Mouse (Mus musculus) heart, postnatal 10 days (tissue): ENCODE results near the gene Lmntd1. TPM values are rescaled to one million over a fixed set of nuclear protein-coding genes. Genes with fewer than 3 reads are reported as not detected.
A peak's percentile ranks its signal among the peaks of the same experiment; 100 is the strongest.

Source experiments
- DNase-seq, 2 experiments: peaks; one replicate each; pipeline ENCODE4 v3.0.0; 2021
- intact Hi-C: fragments of 180-260 bp; cut with DNase I; formaldehyde crosslinking; loops from one replicate; pipeline ENCODE4 v1.15.1; 2025
- total RNA-seq, 2 experiments: library from RNA; stranded (reverse); gene quantifications; 2 replicates each; pipeline ENCODE4 v1.2.3; 2021

Lmntd1 gene
- total RNA-seq, 2 experiments from 2014 or later: 1.5 TPM

- no peak for DNase-seq
- intact Hi-C loops: no loop called here
Measured at GRCm38 (mm10) chr6:145397881-145398280, 216.2 kb downstream of the Lmntd1 start.

GRCm38 (mm10) chr6:145396534-145396933 is 217.6 kb downstream of the Lmntd1 start:
- intact Hi-C loops: no loop called here
- no peak for DNase-seq

GRCm38 (mm10) chr6:145390421-145390820 is 223.7 kb downstream of the Lmntd1 start:
- intact Hi-C loops: no loop called here
- no peak for DNase-seq

DNA sequence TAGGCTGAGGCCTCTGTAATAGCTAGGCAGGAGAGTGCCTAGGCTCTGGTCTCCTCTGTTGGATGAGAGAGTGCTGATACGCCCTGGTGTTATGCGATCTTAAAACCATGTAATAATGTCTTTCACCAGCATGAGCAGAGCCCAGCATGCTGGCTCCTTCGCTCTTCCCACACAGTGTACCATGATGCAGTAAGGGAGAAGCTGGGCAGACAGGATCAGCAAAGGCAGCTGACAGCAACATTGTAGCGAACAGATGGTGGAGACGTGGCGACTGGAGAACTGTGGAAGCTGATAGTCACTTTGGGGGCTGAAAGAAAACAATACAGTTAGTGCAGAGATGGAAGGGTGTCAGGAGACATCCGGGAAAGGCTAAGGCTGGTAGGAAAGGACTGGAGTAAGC is 224.2 kb downstream of the Lmntd1 start:
- peak; percentile 50 to 59 for DNase-seq
- intact Hi-C loops: no loop called here

DNA sequence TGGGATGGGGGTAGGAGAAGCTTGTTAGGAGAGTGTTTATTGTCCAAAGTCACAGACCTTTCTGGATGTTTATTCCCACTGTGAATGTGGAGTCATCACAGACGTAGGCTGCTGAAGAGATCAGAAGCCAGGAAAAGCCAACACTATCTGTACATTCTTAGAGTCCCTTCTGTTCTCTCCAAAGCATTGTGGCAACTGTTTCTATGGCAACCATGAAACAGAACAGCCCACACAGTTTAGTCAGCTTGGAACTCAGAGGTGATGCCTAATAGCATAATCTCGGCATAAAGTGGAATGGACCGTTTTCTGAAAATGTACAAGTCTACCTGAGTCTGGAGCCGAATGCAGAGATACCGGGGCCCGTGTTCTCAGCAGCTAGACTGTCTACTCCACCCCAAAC is 226.7 kb downstream of the Lmntd1 start:
- intact Hi-C loops: no loop called here
- no peak for DNase-seq

- peak; percentile 45 for DNase-seq
Measured at GRCm38 (mm10) chr6:145382586-145383380, 231.3 kb downstream of the Lmntd1 start.

DNA sequence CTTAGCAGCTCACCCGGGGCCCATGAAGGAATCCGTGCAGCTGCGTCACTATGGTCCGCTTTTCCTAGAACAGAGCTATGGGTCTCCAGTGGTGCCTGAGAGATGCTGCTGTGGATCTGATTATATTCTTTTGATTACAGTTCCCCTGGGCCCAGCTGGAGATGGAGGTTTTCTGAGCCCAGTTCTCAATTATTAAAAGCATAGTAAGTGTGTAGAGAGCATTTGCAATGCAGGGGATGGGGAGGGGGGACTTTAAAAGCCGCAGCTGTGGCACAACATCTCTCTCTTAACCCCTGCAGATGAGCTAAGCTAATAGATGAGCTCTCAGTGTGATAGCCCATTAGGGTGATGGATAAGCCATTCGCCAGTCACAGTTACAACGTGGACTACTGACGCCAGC is 233.2 kb downstream of the Lmntd1 start:
- no peak for DNase-seq
- intact Hi-C loops: no loop called here

More at GRCm38 (mm10) chr6:145382586-145383380, 231.3 kb downstream of the Lmntd1 start:
- intact Hi-C loops: no loop called here

- intact Hi-C loops: no loop called here
- no peak for DNase-seq
Measured at GRCm38 (mm10) chr6:145379175-145379574, 234.9 kb downstream of the Lmntd1 start.

GRCm38 (mm10) chr6:145378689-145379088 is 235.4 kb downstream of the Lmntd1 start:
- intact Hi-C loops: no loop called here
- DNase-seq: no peak

GRCm38 (mm10) chr6:145374372-145374771 is 239.7 kb downstream of the Lmntd1 start:
- intact Hi-C loops: no loop called here
- DNase-seq: no peak

DNA sequence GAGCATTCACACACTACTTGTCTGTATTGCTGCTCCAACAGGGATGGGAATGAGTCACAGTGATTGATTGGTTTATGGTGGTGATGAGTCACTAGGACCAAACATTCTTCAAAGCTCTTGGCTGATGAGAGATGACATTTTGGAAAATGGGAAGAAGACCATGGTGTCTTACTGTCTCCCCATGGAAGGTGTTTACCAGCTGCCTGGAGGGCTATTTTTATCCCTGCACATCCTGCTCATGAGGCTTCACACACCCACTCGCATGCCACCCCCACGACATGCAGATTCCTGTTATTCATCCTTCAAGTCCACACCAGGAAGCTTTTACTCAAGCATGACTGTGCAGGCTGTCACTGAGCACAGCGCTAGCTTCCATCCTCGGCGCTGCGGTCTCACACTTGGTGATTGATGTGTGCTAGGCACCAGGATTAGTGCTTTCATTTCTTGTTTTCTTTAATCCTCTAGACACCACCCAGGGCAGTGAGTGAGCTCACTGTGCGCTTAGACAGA is 240.4 kb downstream of the Lmntd1 start:
- DNase-seq: no peak

DNA sequence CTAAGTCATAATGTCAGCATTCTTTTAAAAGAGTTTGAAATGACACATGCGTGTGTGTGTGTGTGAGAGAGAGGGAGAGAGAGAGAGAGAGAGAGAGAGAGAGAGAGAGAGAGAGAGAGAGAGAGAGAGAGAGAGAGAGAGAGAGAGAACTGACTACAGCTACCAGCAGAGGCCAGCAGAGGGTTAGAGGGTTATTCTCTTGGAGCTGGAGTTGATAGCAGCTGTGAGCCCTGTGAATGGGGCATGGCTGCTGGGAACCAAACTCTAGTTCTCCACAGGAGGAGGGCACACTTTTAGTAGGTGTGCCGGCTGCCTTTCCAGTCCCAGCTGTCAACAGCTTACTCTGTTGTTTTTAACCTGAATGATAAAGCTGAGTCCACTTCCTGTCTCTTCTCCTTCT is 242.1 kb downstream of the Lmntd1 start:
- DNase-seq: no peak
- intact Hi-C loops: no loop called here

More for the DNA sequence above, 240.4 kb downstream of the Lmntd1 start:
- intact Hi-C loops: no loop called here

DNA sequence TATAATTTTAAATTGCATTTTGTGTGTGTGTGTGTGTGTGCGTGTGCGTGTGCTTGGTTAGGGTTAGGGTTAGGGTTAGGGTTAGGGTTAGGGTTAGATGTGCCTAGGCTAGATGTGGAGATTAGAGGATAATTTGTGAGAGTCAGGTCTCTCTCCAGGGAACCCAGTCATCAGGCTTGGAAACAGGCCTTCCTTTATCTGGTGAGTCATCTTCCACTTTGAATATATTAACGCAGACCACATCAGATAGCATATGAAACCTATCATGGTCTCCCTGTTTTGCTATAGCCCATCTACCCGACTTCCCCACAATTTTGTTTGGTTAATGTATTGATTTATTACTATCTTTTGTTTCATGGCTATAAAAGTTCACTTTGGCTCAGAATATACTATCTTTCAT is 242.5 kb downstream of the Lmntd1 start:
- DNase-seq: no peak
- intact Hi-C loops: no loop called here

DNA sequence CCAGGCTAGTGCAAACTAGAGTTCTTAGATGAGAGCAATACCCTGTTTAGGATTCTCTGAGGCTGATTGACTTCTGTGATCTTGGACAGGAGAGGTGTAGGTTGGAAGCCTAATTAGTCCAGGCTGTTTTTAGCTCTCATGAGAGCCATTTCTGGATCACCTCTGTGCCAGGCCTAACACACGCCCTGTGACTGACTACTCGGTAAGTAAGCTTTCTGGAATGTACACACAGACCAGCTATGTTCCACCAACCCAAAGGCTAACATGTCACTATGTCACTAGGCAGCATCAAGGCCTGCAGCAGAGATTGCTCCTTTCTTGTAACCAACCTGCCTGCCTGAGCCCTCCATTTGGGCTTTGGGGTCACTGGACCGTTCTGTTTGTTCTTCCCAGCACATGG is 243.8 kb downstream of the Lmntd1 start:
- intact Hi-C loops: no loop called here
- peak in 1 of 2 experiments; percentile 24 for DNase-seq

GRCm38 (mm10) chr6:145369290-145369689 is 244.8 kb downstream of the Lmntd1 start:
- intact Hi-C loops: no loop called here
- no peak for DNase-seq

GRCm38 (mm10) chr6:145366488-145366887 is 247.6 kb downstream of the Lmntd1 start:
- intact Hi-C loops: no loop called here
- no peak for DNase-seq

DNA sequence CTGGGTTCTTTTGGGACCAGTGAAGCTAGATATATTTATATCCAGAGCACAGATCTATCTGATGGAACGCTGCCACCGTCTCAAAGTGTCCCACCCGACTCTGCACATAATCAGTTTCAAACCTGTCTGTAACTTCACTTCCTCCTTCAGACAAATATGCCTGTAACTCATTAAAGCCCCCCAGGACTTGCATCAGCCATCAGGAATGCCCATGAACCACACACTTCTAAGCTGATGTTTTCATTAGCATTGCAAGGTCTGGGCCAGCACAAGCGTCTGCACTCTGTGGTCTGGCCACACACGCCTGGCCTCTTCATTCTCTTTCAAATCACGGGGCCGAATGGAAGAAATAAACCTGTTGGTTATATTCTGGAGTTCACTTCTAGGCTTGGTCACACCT is 250.4 kb downstream of the Lmntd1 start:
- no peak for DNase-seq
- intact Hi-C loops: loop anchor here (5.0 kb wide), 2 partner anchors 79 to 459 kb away; no protein-coding TSS in a partner anchor

GRCm38 (mm10) chr6:145361109-145361694 is 252.9 kb downstream of the Lmntd1 start:
- intact Hi-C loops: loop anchor here (5.0 kb wide), 2 partner anchors 81 to 461 kb away; no protein-coding TSS in a partner anchor

DNA sequence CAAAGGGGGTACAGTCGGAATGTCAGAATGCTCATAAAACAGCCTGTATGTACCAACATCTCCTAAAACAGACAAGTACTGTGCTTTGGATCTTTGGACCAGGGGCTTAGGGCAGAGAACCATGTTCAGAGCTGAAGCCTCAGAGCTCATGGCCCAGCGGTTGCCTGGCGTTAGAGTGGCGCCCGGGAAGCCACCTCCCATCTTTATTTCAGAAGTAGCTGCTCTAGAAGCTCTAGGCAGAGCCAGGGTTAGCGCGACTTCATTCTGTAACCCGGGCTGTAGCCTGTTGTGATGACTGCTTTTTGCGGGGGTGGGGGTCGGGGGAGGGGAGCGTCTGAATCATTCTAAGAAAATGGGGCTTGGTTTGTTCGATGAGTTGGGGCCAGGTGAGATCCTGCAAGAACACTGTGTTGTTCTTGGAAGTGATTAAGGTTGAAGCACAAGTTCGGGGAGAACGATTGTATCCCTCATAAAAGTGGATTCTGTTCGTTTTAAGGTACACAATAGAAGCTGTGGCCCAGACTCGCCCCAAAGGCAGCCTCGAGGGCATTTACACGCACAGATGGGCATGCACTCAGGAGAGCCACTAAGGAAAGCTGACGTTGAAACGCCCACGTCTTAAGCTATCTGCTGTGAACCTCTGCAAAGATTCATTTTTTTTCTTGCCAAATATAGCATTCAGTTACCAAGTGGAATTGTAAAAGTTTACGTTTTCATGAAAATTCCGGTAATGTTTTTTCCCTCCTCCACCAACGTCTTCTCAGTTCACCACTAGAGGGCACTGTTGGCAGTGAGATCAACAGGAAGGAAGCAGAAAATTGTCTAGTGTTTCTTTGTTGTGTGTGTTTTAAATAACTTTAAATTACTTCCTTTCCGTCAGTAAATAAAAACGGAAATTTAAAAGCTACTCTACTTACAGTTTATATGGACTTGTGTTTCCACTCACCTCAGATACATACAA is 254.4 kb downstream of the Lmntd1 start:
- intact Hi-C loops: loop anchor here (1.0 to 5.0 kb wide), 3 partner anchors 83 to 463 kb away; no protein-coding TSS in a partner anchor
- peak; percentile 68 to 84 for DNase-seq

More at GRCm38 (mm10) chr6:145361109-145361694, 252.9 kb downstream of the Lmntd1 start:
- no peak for DNase-seq

DNA sequence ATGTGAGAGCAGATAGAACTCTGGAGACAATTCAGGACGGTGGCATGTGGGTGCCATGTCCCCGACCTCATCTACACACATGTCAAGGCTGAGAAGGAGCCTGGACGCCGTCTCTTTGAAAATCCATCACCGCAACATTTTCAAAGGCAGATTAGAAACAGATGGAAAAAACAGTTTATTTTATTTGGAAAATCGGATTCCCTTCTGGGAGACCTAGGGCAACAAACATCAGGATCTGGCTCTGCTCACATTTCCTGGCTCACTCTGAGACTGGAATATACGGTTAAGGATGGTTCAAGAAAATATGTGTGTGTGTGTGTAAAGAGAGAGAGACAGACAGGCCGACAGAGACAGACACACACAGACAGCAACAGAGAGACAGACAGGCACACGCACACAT is 256.1 kb downstream of the Lmntd1 start:
- DNase-seq: no peak
- intact Hi-C loops: no loop called here

DNA sequence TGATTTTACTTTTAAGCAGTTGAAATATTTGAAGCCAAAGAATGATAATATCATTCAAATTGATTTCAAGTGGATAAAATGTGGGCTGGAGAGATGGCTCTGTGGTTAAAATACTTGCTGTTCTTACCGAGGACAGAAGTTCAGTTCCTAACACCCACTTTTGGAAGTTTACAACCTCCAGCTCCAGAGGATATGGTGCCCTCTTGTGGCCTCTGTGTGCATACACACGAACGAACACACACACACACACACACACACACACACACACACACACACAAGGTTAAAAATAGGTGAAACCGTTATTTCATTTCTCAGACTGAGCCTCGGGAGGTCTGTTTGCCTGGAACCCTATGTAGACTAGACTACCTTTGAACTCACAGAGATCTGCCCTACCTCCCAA is 260.3 kb downstream of the Lmntd1 start:
- intact Hi-C loops: no loop called here

More for the DNA sequence above, 260.3 kb downstream of the Lmntd1 start:
- DNase-seq: no peak
